Mouse (Mus musculus): ENCODE data around the gene Fosb.
A peak's percentile ranks its signal among the peaks of the same experiment; 100 is the strongest.

Gene Fosb

GRCm38 (mm10) chr7:19279052-19279451 lies 30.8 kb downstream of the Fosb start:
- DNase-seq = no peak

GRCm38 (mm10) chr7:19276253-19276652 lies 33.6 kb downstream of the Fosb start:
- DNase-seq = no peak

- peak; percentile 92 to 93 for DNase-seq
Measured at GRCm38 (mm10) chr7:19272173-19272764, 37.6 kb downstream of the Fosb start.

- DNase-seq = peak; percentile 90 to 92
Measured at GRCm38 (mm10) chr7:19271238-19272172, 38.3 kb downstream of the Fosb start, which contains the start of gene Vasp. Vasp (minus strand) TSS chr7:19271817.

- DNase-seq = peak in 1 of 2 experiments; percentile 60
Measured at GRCm38 (mm10) chr7:19270509-19271237, 39.2 kb downstream of the Fosb start.

- peak; percentile 82 to 92 for DNase-seq
Measured at GRCm38 (mm10) chr7:19269721-19270441, 40.0 kb downstream of the Fosb start.

GRCm38 (mm10) chr7:19268993-19269681 lies 40.7 kb downstream of the Fosb start:
- DNase-seq = peak; percentile 42 to 65

- DNase-seq = no peak
Measured at GRCm38 (mm10) chr7:19267051-19267450, 42.8 kb downstream of the Fosb start.

GRCm38 (mm10) chr7:19265928-19266822 lies 43.7 kb downstream of the Fosb start:
- DNase-seq = peak; percentile 42 to 73

GRCm38 (mm10) chr7:19265147-19265546 lies 44.7 kb downstream of the Fosb start:
- no peak for DNase-seq

- DNase-seq = no peak
Measured at GRCm38 (mm10) chr7:19258336-19258735, 51.5 kb downstream of the Fosb start.

GRCm38 (mm10) chr7:19257390-19258022 lies 52.3 kb downstream of the Fosb start:
- DNase-seq = peak; percentile 83 to 89

- no peak for DNase-seq
Measured at GRCm38 (mm10) chr7:19256567-19256966, 53.3 kb downstream of the Fosb start.

GRCm38 (mm10) chr7:19255395-19255794 lies 54.5 kb downstream of the Fosb start:
- DNase-seq = no peak

- DNase-seq = peak in 1 of 2 experiments; percentile 43
Measured at GRCm38 (mm10) chr7:19253437-19253836, 56.4 kb downstream of the Fosb start.

Measured in kidney, postnatal 25 days (tissue).